Mouse (Mus musculus): ENCODE results near the gene Ankrd13a. TPM values are rescaled to one million over a fixed set of nuclear protein-coding genes. Genes with fewer than 3 reads are reported as not detected.

The Ankrd13a gene
- 70.6 and 71.8 TPM in 2 replicates for polyA plus RNA-seq (2011; ENCODE audit: insufficient read depth, insufficient read length, low read depth, missing spikeins)

- Histone ChIP-seq H3K4me1 (ENCODE audit: control insufficient read depth, insufficient read depth, low read length) (no peaks in the 10 kb centered on the region), H3K36me3 (ENCODE audit: control insufficient read depth, insufficient read depth, low read length, poor library complexity, severe bottlenecking) (no peaks in the 10 kb centered on the region), H3K9ac (ENCODE audit: low read depth, poor library complexity, severe bottlenecking) (peak within 1 kb of the TSS; percentile 89), H3K27me3 (ENCODE audit: control insufficient read depth, insufficient read depth, low read length, poor library complexity, severe bottlenecking) (no peaks in the 10 kb centered on the region), H3K9me3 (replicated peaks; ENCODE audit: control insufficient read depth, insufficient read depth, low read length, poor library complexity, severe bottlenecking) (no peaks in the 10 kb centered on the region), H3K27ac (ENCODE audit: insufficient read depth, low read length) (peak within 1 kb of the TSS; percentile 34), H3K4me3 (ENCODE audit: low read depth, low read length) (peak within 1 kb of the TSS; percentile 95)
- no peak for TF ChIP-seq POLR2A (IDR thresholded peaks at IDR 0.05; ENCODE audit: insufficient read depth, low read length)
- 0 out of 2 replicates have a peak, but pooled peaks have one; percentile 37 for TF ChIP-seq EP300 (IDR thresholded peaks at IDR 0.05; ENCODE audit: insufficient read depth, low read depth, low read length)
- TF ChIP-seq CTCF (IDR thresholded peaks at IDR 0.05; ENCODE audit: low read depth, low read length), result no peak
These were observed at the start of gene Ankrd13a for GRCm38 (mm10) chr5:114774403-114775051. Ankrd13a (plus strand) TSS chr5:114774677.

GRCm38 (mm10) chr5:114728160-114728559 is 46.3 kb upstream of the Ankrd13a start:
- Histone ChIP-seq H3K27me3 (ENCODE audit: control insufficient read depth, insufficient read depth, low read length, poor library complexity, severe bottlenecking) (no peaks in the 10 kb centered on the region), H3K4me1 (ENCODE audit: control insufficient read depth, insufficient read depth, low read length) (peaks cover 2% of the 10 kb centered on the region), H3K27ac (ENCODE audit: insufficient read depth, low read length) (no peak overlapping the region), H3K4me3 (ENCODE audit: low read depth, low read length) (no peak overlapping the region), H3K36me3 (ENCODE audit: control insufficient read depth, insufficient read depth, low read length, poor library complexity, severe bottlenecking) (no peaks in the 10 kb centered on the region), H3K9ac (ENCODE audit: low read depth, poor library complexity, severe bottlenecking) (no peak overlapping the region), H3K9me3 (replicated peaks; ENCODE audit: control insufficient read depth, insufficient read depth, low read length, poor library complexity, severe bottlenecking) (no peaks in the 10 kb centered on the region)
- TF ChIP-seq CTCF (IDR thresholded peaks at IDR 0.05; ENCODE audit: low read depth, low read length), result no peak
- TF ChIP-seq POLR2A (IDR thresholded peaks at IDR 0.05; ENCODE audit: insufficient read depth, low read length), result no peak
- TF ChIP-seq EP300 (IDR thresholded peaks at IDR 0.05; ENCODE audit: insufficient read depth, low read depth, low read length), result no peak

- TF ChIP-seq EP300 (IDR thresholded peaks at IDR 0.05; ENCODE audit: insufficient read depth, low read depth, low read length) (no peak), POLR2A (IDR thresholded peaks at IDR 0.05; ENCODE audit: insufficient read depth, low read length) (no peak), CTCF (IDR thresholded peaks at IDR 0.05; ENCODE audit: low read depth, low read length) (no peak)
- Histone ChIP-seq H3K9ac (ENCODE audit: low read depth, poor library complexity, severe bottlenecking) (no peak overlapping the region), H3K36me3 (ENCODE audit: control insufficient read depth, insufficient read depth, low read length, poor library complexity, severe bottlenecking) (no peaks in the 10 kb centered on the region), H3K9me3 (replicated peaks; ENCODE audit: control insufficient read depth, insufficient read depth, low read length, poor library complexity, severe bottlenecking) (no peaks in the 10 kb centered on the region), H3K27ac (ENCODE audit: insufficient read depth, low read length) (no peak overlapping the region), H3K4me3 (ENCODE audit: low read depth, low read length) (no peak overlapping the region), H3K4me1 (ENCODE audit: control insufficient read depth, insufficient read depth, low read length) (peaks cover 2% of the 10 kb centered on the region), H3K27me3 (ENCODE audit: control insufficient read depth, insufficient read depth, low read length, poor library complexity, severe bottlenecking) (no peaks in the 10 kb centered on the region)
These were observed 44.3 kb upstream of the Ankrd13a start for GRCm38 (mm10) chr5:114730129-114730528.

GRCm38 (mm10) chr5:114731498-114731897 is 43.0 kb upstream of the Ankrd13a start:
- no peak overlapping the region for H3K9ac ChIP-seq (ENCODE audit: low read depth, poor library complexity, severe bottlenecking)
- no peaks in the 10 kb centered on the region for H3K27me3 ChIP-seq (ENCODE audit: control insufficient read depth, insufficient read depth, low read length, poor library complexity, severe bottlenecking)
- no peak overlapping the region for H3K27ac ChIP-seq (ENCODE audit: insufficient read depth, low read length)
- TF ChIP-seq EP300 (IDR thresholded peaks at IDR 0.05; ENCODE audit: insufficient read depth, low read depth, low read length) (no peak), CTCF (IDR thresholded peaks at IDR 0.05; ENCODE audit: low read depth, low read length) (peak; percentile 29)
- no peaks in the 10 kb centered on the region for H3K9me3 ChIP-seq (replicated peaks; ENCODE audit: control insufficient read depth, insufficient read depth, low read length, poor library complexity, severe bottlenecking)
- H3K4me1 ChIP-seq (ENCODE audit: control insufficient read depth, insufficient read depth, low read length), result peaks cover 2% of the 10 kb centered on the region
- H3K36me3 ChIP-seq (ENCODE audit: control insufficient read depth, insufficient read depth, low read length, poor library complexity, severe bottlenecking), result no peaks in the 10 kb centered on the region
- H3K4me3 ChIP-seq (ENCODE audit: low read depth, low read length), result no peak overlapping the region

GRCm38 (mm10) chr5:114731969-114732368 is 42.5 kb upstream of the Ankrd13a start:
- Histone ChIP-seq H3K4me1 (ENCODE audit: control insufficient read depth, insufficient read depth, low read length) (peaks cover 2% of the 10 kb centered on the region), H3K9me3 (replicated peaks; ENCODE audit: control insufficient read depth, insufficient read depth, low read length, poor library complexity, severe bottlenecking) (no peaks in the 10 kb centered on the region), H3K36me3 (ENCODE audit: control insufficient read depth, insufficient read depth, low read length, poor library complexity, severe bottlenecking) (no peaks in the 10 kb centered on the region), H3K27me3 (ENCODE audit: control insufficient read depth, insufficient read depth, low read length, poor library complexity, severe bottlenecking) (no peaks in the 10 kb centered on the region), H3K4me3 (ENCODE audit: low read depth, low read length) (no peak overlapping the region), H3K9ac (ENCODE audit: low read depth, poor library complexity, severe bottlenecking) (no peak overlapping the region), H3K27ac (ENCODE audit: insufficient read depth, low read length) (no peak overlapping the region)
- TF ChIP-seq POLR2A (IDR thresholded peaks at IDR 0.05; ENCODE audit: insufficient read depth, low read length) (no peak), EP300 (IDR thresholded peaks at IDR 0.05; ENCODE audit: insufficient read depth, low read depth, low read length) (no peak), CTCF (IDR thresholded peaks at IDR 0.05; ENCODE audit: low read depth, low read length) (no peak)

GRCm38 (mm10) chr5:114733606-114734005 is 40.9 kb upstream of the Ankrd13a start:
- TF ChIP-seq POLR2A (IDR thresholded peaks at IDR 0.05; ENCODE audit: insufficient read depth, low read length) (no peak), EP300 (IDR thresholded peaks at IDR 0.05; ENCODE audit: insufficient read depth, low read depth, low read length) (no peak), CTCF (IDR thresholded peaks at IDR 0.05; ENCODE audit: low read depth, low read length) (no peak)
- Histone ChIP-seq H3K36me3 (ENCODE audit: control insufficient read depth, insufficient read depth, low read length, poor library complexity, severe bottlenecking) (no peaks in the 10 kb centered on the region), H3K27me3 (ENCODE audit: control insufficient read depth, insufficient read depth, low read length, poor library complexity, severe bottlenecking) (no peaks in the 10 kb centered on the region), H3K9ac (ENCODE audit: low read depth, poor library complexity, severe bottlenecking) (no peak overlapping the region), H3K27ac (ENCODE audit: insufficient read depth, low read length) (no peak overlapping the region), H3K4me1 (ENCODE audit: control insufficient read depth, insufficient read depth, low read length) (peaks cover 2% of the 10 kb centered on the region), H3K9me3 (replicated peaks; ENCODE audit: control insufficient read depth, insufficient read depth, low read length, poor library complexity, severe bottlenecking) (no peaks in the 10 kb centered on the region), H3K4me3 (ENCODE audit: low read depth, low read length) (no peak overlapping the region)

Measured in ES-Bruce4 (cell line).